Mouse (Mus musculus): ENCODE data around the gene Gm45716.

GRCm38 (mm10) chr11:90245630-90246029 lies 58.1 kb downstream of the Gm45716 start:
- TF ChIP-seq POLR2A (IDR thresholded peaks at IDR 0.05; ENCODE audit: borderline replicate concordance, extremely low read depth, low read depth, low read length): no peak
- TF ChIP-seq CTCF (IDR thresholded peaks at IDR 0.05; ENCODE audit: insufficient read depth, low read length): no peak

Data from lung, adult 2 months (tissue).